Mouse (Mus musculus): ENCODE results near the gene Snx10.

- TF ChIP-seq CTCF (conservative IDR thresholded peaks at IDR 0.05; ENCODE audit: insufficient read depth, insufficient read length, low read depth, low read length) (no peak), POLR2A (IDR thresholded peaks at IDR 0.05; ENCODE audit: low read depth, low read length) (no peak)
Observed at GRCm38 (mm10) chr6:51551267-51551802, 27.6 kb downstream of the Snx10 start.

Measured in kidney, adult 2 months (tissue).